Mouse (Mus musculus) spleen, adult 2 months (tissue): ENCODE results near the gene Sh3bp5. TPM values are rescaled to one million over a fixed set of nuclear protein-coding genes. Genes with fewer than 3 reads are reported as not detected.

Experiments
- DNase-seq, 2 experiments: peaks; one replicate each; pipeline versions ENCODE4 v3.0.0 to v3.0.0-alpha.2; 2012 to 2021; ENCODE audit warnings: low spot score in 2 of 2, low read depth in 1 of 2
- H3K27ac ChIP-seq: fragments of 200-500 bp; 2 replicates; pipeline ENCODE4 v1.5.1; 2012; ENCODE audit warnings: low read length, inconsistent platforms; ENCODE audit not compliant: insufficient read depth
- H3K27me3 ChIP-seq: fragments of 200-500 bp; 2 replicates; pipeline ENCODE4 v1.6.1; 2012; ENCODE audit warnings: mild to moderate bottlenecking, moderate library complexity, low read length, inconsistent platforms; ENCODE audit not compliant: control insufficient read depth, insufficient read depth
- H3K36me3 ChIP-seq: fragments of 200-500 bp; 2 replicates; pipeline ENCODE4 v1.6.1; 2012; ENCODE audit warnings: mild to moderate bottlenecking, low read length, inconsistent platforms; ENCODE audit not compliant: control insufficient read depth, insufficient read depth
- H3K4me1 ChIP-seq: fragments of 200-500 bp; 2 replicates; pipeline ENCODE4 v1.6.1; 2011; ENCODE audit warnings: inconsistent platforms; ENCODE audit not compliant: control insufficient read depth, insufficient read depth, insufficient read length
- H3K4me3 ChIP-seq: fragments of 200-500 bp; 2 replicates; pipeline ENCODE4 v1.5.1; 2011; ENCODE audit warnings: mild to moderate bottlenecking, inconsistent platforms; ENCODE audit not compliant: insufficient read depth, insufficient read length; ENCODE audit errors: extremely low read depth
- CTCF ChIP-seq: fragments of 200-500 bp; IDR thresholded peaks from 2 replicates; pipeline ENCODE4 v1.5.1; 2011; ENCODE audit warnings: mild to moderate bottlenecking, inconsistent platforms; ENCODE audit not compliant: insufficient read depth, insufficient read length, insufficient replicate concordance; ENCODE audit errors: extremely low read depth
- POLR2A ChIP-seq: fragments of 200-500 bp; IDR thresholded peaks from 2 replicates; pipeline ENCODE4 v1.6.1; 2011; ENCODE audit warnings: low read depth, low read length, inconsistent platforms
- WGBS: fragments of 180-500 bp; shearing (Covaris S2); methylation state at CpG from one replicate; pipeline ENCODE4 v1.1.7; 2018; 5-methylcytosine and 5-hydroxymethylcytosine counted together
- polyA plus RNA-seq: library from polyadenylated mRNA; depleted of rRNA; stranded (reverse); fragments of >200 nt; gene quantifications from 2 replicates; pipeline ENCODE4 v1.2.3, GENCODE M21; 2012

Gene Sh3bp5
- polyA plus RNA-seq, 1 experiment: 36.0 TPM

GRCm38 (mm10) chr14:31421509-31422295 is 14.2 kb downstream of the Sh3bp5 start:
- Histone ChIP-seq H3K27ac (peak overlapping the region; percentile 91), H3K4me3 (no peak overlapping the region), H3K27me3 (no peaks in the 10 kb centered on the region), H3K4me1 (peaks cover 52% of the 10 kb centered on the region), H3K36me3 (peaks cover 24% of the 10 kb centered on the region)
- no peak for DNase-seq
- TF ChIP-seq POLR2A (no peak), CTCF (no peak)
- 93% methylated on average over 18 of the region's 18 CpGs for WGBS

DNA sequence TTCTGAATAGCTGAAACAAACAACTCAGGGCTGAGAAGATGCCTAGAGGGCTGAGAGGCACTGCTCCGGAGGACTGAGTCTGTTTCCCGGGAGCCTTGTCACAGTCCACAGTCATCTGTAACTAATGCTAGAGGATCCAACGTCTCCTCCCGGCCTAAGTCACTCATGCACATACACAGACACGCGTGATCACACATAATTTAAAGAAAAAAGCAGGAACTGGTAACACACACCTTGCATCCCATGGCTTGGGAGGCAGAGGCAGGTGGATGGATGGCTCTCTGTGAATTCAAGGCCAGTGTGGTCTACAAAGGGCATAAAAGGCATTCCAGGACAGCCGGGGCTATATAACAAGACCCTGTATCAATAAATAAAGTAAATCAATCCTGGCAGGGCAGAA is 14.9 kb downstream of the Sh3bp5 start:
- peak overlapping the region; percentile 91 for H3K27ac ChIP-seq
- H3K27me3 ChIP-seq: no peaks in the 10 kb centered on the region
- peaks cover 55% of the 10 kb centered on the region for H3K4me1 ChIP-seq

GRCm38 (mm10) chr14:31420562-31420961 is 15.3 kb downstream of the Sh3bp5 start:
- 45% methylated on average over 7 of the region's 7 CpGs for WGBS
- H3K36me3 ChIP-seq: peaks cover 16% of the 10 kb centered on the region; the same call in 1 of the 2 replicates
- peaks cover 59% of the 10 kb centered on the region for H3K4me1 ChIP-seq
- no peak overlapping the region for H3K4me3 ChIP-seq
- peak in 1 of 2 experiments; percentile 63 for DNase-seq
- TF ChIP-seq POLR2A (no peak), CTCF (no peak)
- H3K27me3 ChIP-seq: no peaks in the 10 kb centered on the region
- peak overlapping the region; percentile 91 for H3K27ac ChIP-seq

More for the DNA sequence above, 14.9 kb downstream of the Sh3bp5 start:
- TF ChIP-seq POLR2A (no peak), CTCF (no peak)
- H3K36me3 ChIP-seq: peaks cover 18% of the 10 kb centered on the region
- H3K4me3 ChIP-seq: no peak overlapping the region
- no peak for DNase-seq
- WGBS: 77% methylated on average over 7 of the region's 7 CpGs

GRCm38 (mm10) chr14:31420135-31420534 is 15.7 kb downstream of the Sh3bp5 start:
- DNase-seq: no peak
- peaks cover 63% of the 10 kb centered on the region for H3K4me1 ChIP-seq
- WGBS: 69% methylated on average over 8 of the region's 8 CpGs
- H3K4me3 ChIP-seq: no peak overlapping the region
- TF ChIP-seq CTCF: no peak
- no peak for TF ChIP-seq POLR2A
- peaks cover 16% of the 10 kb centered on the region; the same call in 1 of the 2 replicates for H3K36me3 ChIP-seq
- H3K27me3 ChIP-seq: no peaks in the 10 kb centered on the region
- peak overlapping the region; percentile 91 for H3K27ac ChIP-seq

DNA sequence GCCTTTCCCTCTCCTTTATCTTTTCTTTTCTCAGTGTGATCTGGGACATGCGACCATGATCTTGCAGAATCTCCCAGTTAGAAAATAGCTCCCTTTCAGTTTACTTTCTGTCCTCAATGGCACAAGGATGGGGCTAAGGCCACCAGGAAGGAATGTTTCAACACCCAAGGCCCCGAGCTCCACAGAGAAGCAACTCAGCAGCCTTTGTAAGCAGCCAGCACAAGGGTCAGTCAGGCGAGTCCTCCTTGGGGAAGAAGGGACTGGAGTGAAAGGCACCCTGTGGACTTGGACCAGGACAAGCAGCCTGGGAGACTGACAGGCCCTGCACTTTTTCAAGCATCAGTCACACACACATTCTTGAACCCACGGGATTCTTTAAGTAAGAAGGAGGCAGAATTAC is 16.6 kb downstream of the Sh3bp5 start:
- Histone ChIP-seq H3K27ac (peak overlapping the region; percentile 91), H3K4me1 (peaks cover 72% of the 10 kb centered on the region), H3K36me3 (peaks cover 16% of the 10 kb centered on the region; the same call in 1 of the 2 replicates), H3K4me3 (no peak overlapping the region), H3K27me3 (no peaks in the 10 kb centered on the region)
- DNase-seq: no peak
- no peak for TF ChIP-seq CTCF
- 72% methylated on average over 4 of the region's 4 CpGs for WGBS

GRCm38 (mm10) chr14:31416835-31417549 is 18.9 kb downstream of the Sh3bp5 start:
- Histone ChIP-seq H3K27ac (peak overlapping the region; percentile 98), H3K4me3 (no peak overlapping the region), H3K36me3 (peaks cover 17% of the 10 kb centered on the region), H3K4me1 (peaks cover 77% of the 10 kb centered on the region), H3K27me3 (no peaks in the 10 kb centered on the region)
- WGBS: 61% methylated on average over 16 of the region's 16 CpGs
- DNase-seq: no peak
- no peak for TF ChIP-seq CTCF
- TF ChIP-seq POLR2A: no peak

- Histone ChIP-seq H3K4me1 (peaks cover 74% of the 10 kb centered on the region), H3K36me3 (peaks cover 13% of the 10 kb centered on the region), H3K27ac (peak overlapping the region; percentile 98), H3K4me3 (no peak overlapping the region), H3K27me3 (no peaks in the 10 kb centered on the region)
- 38% methylated on average over 3 of the region's 3 CpGs for WGBS
- TF ChIP-seq POLR2A (no peak), CTCF (no peak)
- DNase-seq: peak; percentile 66 to 78
These were observed 19.5 kb downstream of the Sh3bp5 start for GRCm38 (mm10) chr14:31416411-31416810.
